Mouse (Mus musculus) left cerebral cortex, adult 11 months (tissue): Measurements from ENCODE around the gene Tomt.

Experiments
- DNase-seq: peaks from one replicate; pipeline ENCODE4 v3.0.0; 2022; ENCODE audit warnings: low spot score

Tomt gene

DNA sequence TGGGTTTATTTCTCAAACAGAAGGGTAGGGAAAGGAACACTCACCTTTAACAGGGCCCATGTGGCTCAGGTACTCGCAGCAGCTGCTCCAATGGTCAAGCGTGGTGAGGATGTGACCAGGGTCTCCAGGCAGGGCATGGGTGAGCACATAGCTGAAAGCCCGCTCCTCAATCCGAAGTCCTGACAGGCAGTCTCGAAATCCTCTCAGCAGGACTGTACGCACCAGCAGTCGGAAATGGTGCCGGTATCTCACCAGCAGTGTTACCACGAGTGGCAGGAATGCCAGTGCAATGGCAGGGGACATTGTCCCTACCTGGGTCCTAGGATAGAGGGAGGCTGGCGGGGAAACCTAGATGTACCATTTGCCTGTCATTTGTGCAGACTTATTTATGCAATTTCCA is 4.2 kb downstream of the Tomt start:
- DNase-seq: no peak

DNA sequence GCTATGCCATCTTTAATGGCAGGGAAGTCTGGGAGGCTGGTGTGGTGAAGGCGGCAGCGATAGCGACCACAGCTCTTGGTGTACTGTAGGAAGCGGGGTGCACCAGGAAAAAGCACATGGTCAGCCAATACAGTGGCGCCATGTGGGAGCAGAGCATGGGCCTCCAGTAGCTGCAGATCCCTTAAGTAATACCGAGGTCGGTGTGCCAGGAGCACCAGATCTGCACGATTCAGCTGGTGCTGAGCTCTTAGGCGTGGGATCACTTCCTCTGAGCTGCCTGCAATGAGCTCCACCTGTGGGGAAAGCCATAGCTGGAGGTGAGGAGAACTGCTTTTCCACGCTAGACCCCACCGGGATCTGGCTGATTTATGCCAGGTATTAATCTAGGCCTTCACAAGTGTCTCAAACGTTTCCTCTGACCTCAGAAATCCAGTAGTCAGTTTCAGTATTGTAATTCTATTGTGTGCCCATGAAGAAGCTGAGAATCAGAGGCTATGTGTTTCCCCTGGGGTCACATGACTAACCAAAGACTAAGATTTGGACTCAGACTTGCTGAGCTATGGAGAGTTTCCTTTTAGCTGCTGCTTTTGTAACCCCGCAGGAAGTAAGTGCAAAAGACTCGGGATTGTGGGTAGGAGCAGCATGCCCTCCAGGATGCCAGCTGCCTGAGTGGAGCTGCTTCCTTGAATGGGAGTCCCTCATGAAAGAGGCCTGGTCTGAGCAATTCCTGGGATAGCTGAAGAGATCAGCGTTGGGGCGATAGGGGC is 5.6 kb downstream of the Tomt start:
- DNase-seq: no peak

DNA sequence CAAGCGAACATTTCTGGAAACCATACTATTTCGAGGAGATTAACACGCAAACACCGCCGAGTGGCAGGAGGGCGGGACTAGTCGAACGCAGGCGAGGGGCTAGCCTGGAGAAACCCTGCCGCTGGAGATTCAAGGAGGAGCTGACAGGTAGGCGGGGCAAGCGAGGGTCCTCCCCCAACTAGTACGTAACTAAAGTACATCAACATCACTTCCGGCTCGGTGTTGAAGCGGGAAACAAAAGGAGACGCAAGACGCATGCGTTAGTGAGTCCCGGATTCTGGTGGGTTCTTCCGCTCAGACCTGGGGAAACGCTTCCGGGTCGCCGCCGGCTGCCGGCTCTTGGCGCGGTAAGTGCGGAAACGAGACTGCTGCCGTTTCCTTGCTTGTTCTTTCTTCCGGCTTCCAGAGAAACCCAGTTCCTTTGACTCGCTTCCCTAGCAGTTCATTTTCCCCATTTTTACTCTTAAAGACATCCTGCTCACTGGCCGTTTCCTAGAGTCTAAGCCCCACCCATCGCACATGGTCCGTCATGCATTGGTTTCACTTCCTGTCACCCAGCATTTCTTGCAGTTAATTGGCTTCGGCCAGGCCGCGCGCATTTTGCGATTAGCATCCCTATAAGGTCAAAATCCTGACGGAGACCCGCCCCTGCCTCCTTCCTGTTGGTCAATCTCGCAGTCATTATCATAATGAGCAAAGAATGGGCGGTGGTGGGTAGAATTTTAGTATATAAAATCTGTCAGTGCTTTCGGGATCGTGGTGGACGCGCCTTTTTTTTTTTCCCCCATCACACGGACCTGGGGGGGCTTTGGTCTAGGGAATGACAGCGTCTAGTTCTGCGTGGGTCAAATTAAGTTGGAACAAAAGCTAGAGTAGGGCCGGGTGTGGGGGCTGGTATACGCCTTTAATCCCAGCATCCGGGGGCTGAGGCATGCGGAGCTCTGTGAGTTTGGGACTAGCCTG is 9.8 kb downstream of the Tomt start:
- peak; percentile 98 for DNase-seq

- no peak for DNase-seq
Observed at GRCm38 (mm10) chr7:101895695-101896094, 10.5 kb downstream of the Tomt start.

- no peak for DNase-seq
Observed at GRCm38 (mm10) chr7:101888460-101888859, 17.7 kb downstream of the Tomt start.

DNA sequence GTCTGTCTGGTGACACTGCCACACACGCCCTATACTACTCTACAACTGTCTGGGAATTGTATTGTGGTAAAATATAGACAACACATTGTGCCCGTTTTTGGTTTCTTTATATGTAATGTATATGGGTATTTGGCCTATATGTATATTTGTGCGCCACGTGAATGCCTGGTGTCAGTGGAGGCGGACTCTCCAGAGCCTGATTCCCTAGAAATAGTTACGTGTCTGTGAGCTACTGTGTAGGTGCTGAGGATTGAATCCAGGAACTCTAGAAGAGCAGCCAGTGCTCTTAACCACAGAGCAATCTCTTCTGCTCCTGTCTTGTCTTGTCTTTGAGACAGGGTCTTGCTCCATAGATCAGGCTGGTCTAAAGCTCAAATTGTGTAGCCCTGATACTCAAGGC is 19.9 kb downstream of the Tomt start:
- DNase-seq: no peak

DNA sequence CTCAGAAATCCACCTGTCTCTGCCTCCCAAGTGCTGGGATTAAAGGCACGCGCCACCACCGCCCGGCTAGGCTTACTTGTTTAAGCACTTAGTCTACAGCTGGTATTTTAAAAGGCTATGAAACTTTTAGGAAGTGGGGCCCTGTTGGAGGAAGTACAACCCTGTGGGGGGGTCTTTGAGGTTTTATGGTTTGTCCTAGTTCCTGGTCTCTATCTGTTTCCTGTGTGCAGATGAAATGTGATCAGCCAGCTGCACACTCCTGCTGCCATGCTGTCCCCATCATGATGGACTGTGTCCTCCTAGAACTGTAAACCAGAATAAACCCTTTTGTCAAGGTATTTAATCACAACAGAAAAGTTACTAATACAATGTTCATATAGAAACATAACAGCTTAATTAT is 22.0 kb downstream of the Tomt start:
- no peak for DNase-seq

DNA sequence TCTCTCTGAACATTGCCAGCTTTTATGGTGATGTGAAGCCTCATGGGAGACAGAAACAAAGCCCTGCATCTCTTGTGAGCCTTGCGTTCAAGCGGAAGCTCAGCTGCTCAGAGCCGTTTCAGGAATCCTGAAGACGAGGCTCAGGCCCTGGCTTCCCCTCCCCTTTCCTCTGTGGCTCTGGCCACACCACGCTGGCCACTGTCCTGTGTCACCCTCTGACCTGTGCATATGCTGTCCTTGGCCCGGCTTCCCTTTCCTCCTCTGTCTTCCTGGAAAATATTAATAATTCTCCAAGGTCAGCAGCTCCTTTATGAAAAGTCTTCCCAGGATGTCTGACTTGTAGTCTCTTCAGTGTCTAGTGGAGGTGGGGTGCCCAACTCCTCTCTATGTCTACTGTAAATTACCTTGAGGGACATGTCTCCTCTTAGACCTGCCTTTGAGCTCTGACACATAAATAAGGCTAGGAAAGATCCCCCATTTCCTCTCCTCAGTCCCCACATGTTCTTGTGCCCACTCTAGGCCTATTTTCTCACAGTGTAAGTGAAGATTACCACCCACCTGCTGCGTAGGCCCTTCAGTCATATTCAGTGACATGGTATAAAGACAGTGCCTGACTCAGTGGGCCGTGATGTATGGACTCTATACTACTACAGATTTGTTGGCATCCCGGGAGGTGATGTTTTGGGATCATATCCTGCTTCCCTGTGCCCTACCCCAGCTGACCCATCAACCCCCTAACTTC is 23.6 kb downstream of the Tomt start:
- no peak for DNase-seq

- DNase-seq: no peak
Observed at GRCm38 (mm10) chr7:101880855-101881254, 25.3 kb downstream of the Tomt start.

DNA sequence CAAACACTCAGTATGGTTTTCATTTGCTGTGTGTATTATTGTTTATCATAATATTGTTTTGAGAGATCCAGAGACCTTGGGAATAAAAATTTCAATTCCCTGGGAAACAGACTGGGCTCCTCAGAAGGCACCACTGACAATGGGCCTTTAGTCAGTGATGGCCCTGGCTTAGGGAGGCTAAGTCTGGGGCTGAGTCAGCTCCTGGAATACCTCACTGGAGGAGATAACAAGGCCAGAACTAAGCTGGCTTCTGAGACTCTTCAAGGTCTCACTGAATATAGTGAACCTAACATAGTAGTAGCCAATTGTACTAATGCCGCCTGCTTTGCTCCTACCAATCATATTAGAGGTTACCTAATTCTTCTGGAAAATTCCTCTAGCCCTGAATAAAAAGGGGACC is 30.2 kb downstream of the Tomt start:
- no peak for DNase-seq

DNA sequence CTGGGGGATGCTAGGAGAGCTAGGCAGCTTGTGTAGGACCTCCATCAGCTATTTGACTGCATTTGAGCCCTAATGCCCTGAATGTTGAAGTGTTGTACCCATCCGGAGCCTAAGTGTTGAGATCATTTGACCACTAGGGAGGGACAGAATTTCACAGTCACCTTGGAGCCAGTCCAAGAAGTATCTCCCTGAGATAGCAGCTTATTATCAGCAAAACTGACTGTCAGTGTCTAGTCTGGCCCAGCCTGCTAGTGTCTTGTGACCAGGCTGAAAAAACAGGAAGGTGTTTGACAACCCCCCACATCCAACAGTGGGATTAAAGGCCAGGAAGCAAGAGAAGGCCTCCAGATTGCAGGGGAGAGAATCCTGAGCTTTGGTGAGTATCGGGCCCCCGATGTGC is 34.9 kb downstream of the Tomt start:
- DNase-seq: no peak

DNA sequence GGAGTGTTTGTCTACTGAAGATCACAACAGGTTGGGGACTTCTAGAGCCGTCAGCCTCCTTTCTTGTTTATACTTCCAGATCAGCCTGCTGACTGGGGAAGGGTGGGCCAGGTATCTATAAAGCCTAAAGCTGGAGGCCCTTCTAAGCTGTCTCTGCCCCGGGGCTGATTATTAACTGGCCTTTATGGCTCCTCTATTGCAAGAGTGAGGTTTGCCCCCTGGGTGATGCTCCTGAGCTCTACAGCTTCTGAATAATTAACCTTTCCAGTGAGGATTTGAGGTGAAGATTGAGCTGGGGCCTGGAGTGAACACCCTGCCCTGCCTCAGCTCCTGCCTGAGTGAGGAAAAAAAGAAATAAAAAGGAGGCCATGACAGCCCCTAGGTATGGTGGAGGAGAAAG is 35.5 kb downstream of the Tomt start, which contains the start of gene Folr1:
Gene Folr1, minus strand, starts transcription at position 160 of the 400 bp plus-strand sequence.
- no peak for DNase-seq

DNA sequence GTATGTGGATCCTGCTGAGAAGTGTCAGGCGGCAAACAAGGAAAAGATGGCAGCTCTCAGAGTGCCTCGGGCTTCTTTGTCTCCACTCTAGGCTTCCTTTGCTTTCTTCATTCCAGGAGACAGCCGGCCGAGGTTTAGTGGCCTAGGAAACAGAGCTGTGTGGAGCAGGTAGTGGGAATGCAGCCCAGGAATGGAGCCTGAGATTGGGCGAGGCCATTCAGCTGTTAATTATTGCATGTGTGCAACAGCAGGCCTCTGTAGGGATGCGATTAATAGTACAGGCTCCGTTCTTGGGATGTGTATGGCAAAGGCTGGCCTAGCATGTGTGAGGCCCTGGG is 37.0 kb downstream of the Tomt start:
- no peak for DNase-seq

GRCm38 (mm10) chr7:101868241-101869162 is 37.7 kb downstream of the Tomt start:
- no peak for DNase-seq

GRCm38 (mm10) chr7:101867482-101867881 is 38.7 kb downstream of the Tomt start:
- DNase-seq: no peak

- DNase-seq: no peak
Observed at GRCm38 (mm10) chr7:101866491-101867265, 39.5 kb downstream of the Tomt start.

- no peak for DNase-seq
Observed at GRCm38 (mm10) chr7:101863415-101863814, 42.7 kb downstream of the Tomt start, which contains the start of gene Anapc15. Gene Anapc15, plus strand, starts transcription at chr7:101863715.

GRCm38 (mm10) chr7:101862291-101862690 is 43.9 kb downstream of the Tomt start:
- no peak for DNase-seq

DNA sequence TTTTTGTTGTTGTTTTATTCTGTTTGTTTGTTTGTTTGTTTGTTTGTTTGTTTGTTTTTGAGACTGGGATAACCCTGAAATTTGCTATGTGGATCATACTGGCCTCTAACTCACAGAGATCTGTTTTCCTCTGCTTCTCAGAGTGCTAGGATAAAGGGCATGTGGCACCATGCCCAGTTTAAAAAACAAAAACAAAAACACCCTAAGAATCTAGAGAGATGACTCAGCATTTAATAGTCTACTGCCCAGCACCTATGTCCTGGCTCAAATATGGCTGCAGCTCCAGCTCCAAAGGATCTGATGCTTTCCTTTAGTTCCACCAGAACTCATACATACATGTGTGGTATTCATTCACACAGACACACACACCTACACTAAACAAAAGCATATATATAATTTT is 45.2 kb downstream of the Tomt start:
- no peak for DNase-seq

DNA sequence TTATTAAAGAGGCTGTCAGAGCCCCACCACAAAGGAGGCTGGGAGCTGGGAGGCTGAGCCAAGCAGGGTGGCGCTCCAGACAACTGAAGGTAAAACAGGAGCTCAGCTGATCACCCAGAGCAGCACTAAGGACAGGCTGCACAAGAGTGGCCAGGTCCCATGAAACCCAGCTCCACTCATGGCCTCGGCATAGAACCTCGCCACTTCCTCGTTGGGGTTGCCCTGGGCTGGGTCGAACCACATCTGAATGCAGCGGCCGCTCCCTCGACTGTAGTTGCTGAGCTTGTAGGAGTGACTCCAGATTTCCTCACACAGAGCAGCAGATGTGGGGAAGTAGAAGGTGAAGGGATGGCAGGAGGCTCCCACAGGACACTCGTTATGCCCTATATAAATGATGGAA is 47.8 kb downstream of the Tomt start:
- DNase-seq: no peak

DNA sequence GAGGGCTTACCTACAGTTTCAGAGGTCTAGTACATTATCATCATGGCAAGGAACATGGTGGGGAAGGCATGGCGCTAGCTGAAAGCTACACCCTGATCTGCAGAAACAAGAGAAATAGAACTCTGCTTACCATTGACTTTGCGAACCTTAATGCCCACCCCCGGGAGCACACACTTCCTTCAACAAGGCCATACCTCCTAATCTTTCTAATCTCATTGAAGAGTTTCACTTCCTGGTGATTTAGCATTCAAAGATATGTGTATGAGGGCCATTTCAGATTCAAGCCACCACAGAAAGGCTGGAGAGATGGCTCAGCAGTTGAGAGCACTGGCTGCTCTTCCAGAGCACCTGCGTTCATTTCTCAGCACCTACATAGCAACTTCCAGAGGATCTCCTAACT is 49.1 kb downstream of the Tomt start, which contains the start of gene Folr2:
Gene Folr2, minus strand, starts transcription at position 101 of the 400 bp plus-strand sequence.
- no peak for DNase-seq
